Mouse (Mus musculus): ENCODE measurements at regions not wholly inside any gene's neighbourhood (a gene's known extent, or its start where the extent isn't known, plus 50 kb on each side); places are given as distances from the start of the nearest gene placed in this dataset.

- DNase-seq (ENCODE audit: low spot score in 2 of 2) = no peak
These were observed 70.6 kb downstream of the Npy start for GRCm38 (mm10) chr6:49893113-49893512.

DNA sequence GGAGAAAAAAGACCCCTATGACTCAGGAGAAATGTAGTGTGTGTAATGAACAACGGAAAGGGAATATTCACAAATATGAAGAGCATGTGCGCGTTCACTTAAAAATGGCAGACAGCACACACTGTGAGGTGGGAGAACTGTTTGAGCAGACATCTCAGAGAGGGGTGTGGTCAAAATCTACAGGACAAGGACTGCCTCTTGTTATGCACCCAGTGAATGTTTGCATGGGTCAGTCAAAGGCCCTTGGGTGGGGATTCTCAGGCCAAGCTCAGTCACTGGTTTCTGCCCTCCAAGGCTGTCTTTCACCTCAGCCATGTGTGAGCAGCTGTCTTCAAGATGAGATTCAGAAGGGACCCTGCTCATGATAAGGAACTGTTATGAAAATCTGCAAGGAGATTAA lies 76.6 kb downstream of the Npy start:
- no peak for DNase-seq (ENCODE audit: low spot score in 2 of 2)

DNA sequence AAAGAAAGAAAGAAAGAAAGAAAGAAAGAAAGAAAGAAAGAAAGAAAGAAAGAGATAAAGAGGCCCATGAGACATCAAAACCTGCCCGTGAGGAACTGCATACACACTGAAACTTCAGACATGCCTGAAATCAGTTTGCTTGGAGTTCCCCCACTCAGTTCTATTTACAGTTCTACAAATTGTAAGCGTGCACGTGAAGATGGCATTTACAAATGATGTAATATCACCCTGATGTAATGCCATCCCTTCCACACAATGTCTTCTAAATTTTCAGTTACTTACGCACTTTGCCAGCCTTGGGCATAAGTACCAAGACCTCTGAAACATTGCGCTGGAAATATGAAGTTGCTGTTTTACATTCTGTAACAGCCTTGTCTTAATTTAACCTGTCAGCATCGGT lies 79.0 kb downstream of the Npy start:
- no peak for DNase-seq (ENCODE audit: low spot score in 2 of 2)

GRCm38 (mm10) chr6:49904001-49904400 lies 81.5 kb downstream of the Npy start:
- peak in 1 of 2 experiments; percentile 6 for DNase-seq (ENCODE audit: low spot score in 2 of 2)

- DNase-seq (ENCODE audit: low spot score in 2 of 2) = no peak
These were observed 83.9 kb downstream of the Npy start for GRCm38 (mm10) chr6:49906456-49906855.

DNA sequence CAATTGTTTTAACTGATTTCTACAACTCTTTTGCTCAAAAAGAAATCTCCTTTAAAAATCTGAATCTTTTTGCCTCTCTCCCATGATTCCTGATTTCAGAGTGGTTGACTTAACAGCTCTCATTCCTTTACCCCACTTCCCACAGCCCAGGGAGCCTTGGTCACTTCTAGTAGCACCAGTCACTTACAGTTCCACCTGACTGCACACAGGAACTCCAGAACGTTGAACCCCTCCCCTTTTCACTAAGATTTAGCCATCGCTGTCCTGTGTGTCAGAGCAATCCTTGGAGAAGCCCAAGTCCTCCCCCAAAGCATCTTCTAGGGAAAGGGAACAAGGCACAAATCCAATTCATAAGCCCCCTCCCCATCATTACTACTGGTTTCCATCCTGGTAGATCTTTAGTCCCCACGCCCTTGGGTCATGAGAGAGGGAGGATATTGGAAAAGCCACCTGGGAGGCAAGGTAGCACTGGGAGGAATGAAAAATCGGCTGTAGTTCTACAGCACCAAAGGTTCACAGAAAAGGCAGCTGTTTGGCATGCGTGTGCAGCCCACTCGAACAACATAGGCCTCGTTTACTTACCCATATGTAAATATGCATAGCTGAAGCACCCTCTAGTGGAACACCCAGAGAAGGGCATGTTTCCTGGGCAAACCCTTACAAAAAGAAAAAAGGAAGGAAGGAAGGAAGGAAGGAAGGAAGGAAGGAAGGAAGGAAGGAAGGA lies 96.7 kb downstream of the Npy start:
- peak in 1 of 2 experiments; percentile 20 for DNase-seq (ENCODE audit: low spot score in 2 of 2)

DNA sequence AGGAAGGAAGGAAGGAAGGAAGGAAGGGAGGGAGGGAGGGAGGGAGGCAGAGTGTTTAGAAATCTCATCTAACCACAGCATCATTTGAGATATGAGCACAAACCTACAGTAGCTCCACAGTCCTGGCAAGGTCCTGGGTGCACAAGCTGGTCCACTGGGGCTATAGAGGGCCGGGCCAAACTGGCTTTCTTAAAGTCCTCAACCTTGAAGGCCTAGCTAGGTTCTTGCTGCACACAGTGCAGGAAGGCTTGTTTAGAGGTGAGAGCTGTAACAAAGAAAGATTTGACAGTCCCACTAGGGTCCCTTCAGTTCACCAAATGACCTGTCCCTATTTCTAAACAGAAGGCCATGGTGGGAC lies 97.3 kb downstream of the Npy start:
- no peak for DNase-seq (ENCODE audit: low spot score in 2 of 2)

- no peak for DNase-seq (ENCODE audit: low spot score in 2 of 2)
These were observed 101.8 kb downstream of the Npy start for GRCm38 (mm10) chr6:49924296-49924695.

DNA sequence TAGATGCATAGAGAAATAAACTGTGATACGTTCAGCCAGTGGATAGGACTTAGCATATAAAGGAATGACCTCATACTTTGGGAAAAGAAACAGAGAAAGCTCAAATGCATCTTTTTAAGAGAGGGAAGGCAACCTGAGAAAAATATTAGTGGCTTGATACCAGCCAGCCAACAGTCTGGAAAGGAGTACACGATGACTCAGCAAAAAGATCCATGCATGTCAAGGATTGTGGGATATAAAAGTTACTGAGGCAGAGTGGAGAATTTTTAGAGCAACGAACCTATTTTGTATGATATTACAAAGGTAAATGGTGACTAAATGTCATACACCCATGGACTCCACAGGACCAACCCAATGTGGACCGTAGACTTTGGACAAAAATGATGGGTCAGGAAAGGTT lies 105.6 kb downstream of the Npy start:
- DNase-seq (ENCODE audit: low spot score in 2 of 2) = no peak

DNA sequence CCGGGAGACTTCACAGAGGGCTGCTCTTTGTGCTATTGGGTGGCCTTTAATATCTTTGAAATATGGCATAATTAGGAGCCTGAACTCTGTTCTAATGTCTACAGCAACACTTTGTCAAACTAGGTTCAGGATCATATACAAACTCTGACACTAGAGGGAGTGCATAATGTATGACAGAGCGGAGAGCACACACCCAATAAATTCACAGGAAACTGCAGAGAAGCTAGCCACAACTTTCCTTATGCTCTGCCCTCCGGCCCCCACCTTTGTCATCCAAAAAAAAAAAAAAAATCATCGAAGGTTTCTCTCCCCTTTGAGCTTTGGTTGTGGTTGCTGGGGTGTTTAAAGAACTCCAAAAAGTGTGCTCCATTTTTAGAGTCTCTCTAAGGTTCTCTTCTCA lies 107.6 kb downstream of the Npy start:
- DNase-seq (ENCODE audit: low spot score in 2 of 2) = no peak

DNA sequence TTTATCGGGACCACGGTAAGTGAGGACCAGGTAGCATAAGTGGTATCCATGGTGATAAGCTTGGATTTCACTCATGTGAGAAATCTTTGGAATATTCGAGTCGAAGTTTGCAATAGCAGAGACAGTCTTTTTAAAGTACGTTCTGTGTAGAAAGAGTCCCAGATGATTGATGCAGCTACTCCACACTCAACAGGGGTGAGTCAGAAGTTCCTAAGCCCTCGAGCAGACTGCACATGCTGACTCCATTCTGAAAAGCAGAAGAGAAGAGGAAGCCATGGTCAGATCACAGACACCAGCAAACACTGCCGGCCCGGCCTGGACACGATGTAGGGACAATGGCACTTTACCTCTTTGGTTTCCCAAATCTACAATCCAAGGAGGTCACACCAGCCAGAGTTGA lies 120.6 kb downstream of the Npy start:
- DNase-seq (ENCODE audit: low spot score in 2 of 2) = no peak

DNA sequence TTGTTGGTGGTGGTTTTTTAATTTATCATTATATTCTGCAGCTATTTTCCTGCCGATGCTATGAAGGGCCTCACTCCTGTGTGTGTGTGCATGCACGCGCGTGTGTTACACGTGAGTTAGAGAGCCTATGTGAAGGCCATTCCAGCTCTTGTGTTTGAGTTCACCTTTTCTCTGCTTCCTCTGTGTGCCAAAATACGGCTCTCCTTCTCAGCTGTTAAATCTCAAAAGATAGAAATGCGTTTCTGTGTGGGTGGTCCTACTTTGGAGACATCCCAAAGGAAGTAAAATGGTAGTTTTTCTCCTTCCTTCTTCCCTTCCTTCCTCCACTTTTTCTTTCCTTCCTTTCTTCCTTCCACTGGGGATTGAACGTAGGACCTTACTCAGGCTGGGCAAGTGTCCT lies 136.4 kb downstream of the Npy start:
- DNase-seq (ENCODE audit: low spot score in 2 of 2) = no peak

DNA sequence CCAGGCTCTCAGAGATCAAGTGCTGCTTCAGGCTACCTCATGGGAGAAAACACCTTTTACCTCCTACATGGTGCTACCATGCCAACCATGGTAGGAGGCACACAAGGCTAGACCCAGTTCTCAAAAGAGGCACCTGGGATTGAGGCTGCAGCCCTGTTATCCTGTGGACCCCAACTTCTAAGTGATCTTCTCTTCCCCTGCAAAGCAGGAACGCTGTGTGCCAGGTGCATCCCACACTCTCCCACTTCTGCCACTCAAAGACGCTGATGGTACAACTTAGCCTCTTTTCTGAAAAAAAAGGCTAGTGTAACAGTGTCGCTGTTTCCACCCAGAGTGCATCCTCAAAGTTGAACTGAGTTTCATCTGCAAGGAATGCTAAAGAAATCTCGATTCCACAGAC lies 138.7 kb downstream of the Npy start:
- DNase-seq (ENCODE audit: low spot score in 2 of 2) = no peak

GRCm38 (mm10) chr6:49965944-49966545 lies 143.5 kb downstream of the Npy start:
- DNase-seq (ENCODE audit: low spot score in 2 of 2) = no peak

DNA sequence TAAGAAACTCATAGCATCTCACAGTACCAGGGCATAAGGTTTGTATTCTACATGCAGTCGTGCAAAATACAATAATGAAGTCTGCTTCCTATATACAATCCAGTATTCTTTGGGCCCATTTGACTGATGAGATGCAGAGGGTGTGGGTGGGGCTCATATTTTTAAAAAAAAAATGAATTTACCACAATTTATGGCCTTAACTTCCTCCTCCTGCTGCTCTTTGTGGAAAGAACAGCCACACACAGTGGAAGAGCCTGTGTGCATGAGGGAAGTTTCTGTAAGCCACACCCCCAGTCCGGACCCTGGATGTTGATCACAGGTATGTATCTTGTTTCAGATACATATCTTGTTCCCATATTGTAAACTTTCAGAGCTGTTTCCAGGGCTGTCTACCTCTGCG lies 143.5 kb upstream of the Mpp6 start:
- DNase-seq (ENCODE audit: low spot score in 2 of 2) = no peak

GRCm38 (mm10) chr6:49973258-49973865 lies 136.7 kb upstream of the Mpp6 start:
- no peak for DNase-seq (ENCODE audit: low spot score in 2 of 2)

DNA sequence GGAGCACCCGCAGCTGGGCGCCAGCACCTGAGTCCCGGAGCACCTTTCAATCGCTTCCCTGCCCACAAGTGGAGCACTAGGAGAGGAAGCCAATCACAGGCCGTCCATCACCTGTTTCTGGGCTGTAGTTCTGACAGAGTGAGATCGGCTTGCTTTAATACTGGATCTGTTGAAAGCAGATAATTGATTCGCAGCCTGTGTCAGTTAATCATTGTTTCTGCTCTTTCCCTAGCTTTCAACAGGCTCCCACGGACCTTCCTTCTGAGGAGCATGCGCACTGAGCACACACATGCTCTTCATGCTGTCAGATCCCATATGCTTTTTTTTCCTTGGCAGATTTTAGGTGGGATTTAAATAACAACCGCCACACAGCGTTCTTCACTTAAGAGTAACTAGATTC lies 132.3 kb upstream of the Mpp6 start:
- no peak for DNase-seq (ENCODE audit: low spot score in 2 of 2)

DNA sequence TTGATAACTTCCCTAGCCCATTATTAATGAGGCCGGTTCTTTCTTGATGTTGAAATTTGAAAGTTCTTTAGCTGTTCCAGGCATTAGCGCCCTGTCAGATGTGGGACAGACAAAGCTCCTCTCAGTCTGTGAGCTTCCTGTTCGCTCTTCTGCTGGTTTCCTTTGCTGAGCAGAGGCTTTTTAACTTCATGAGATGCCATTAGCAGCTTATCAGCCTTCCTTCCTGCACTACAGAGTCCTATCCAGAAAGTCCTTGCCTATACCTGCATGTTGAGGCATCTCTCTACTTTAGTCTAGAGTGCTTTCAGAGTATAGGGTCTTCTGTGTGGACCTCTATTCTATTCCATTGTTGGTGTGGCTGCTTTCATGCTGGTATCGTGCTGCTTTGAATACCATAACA lies 126.3 kb upstream of the Mpp6 start:
- no peak for DNase-seq (ENCODE audit: low spot score in 2 of 2)

DNA sequence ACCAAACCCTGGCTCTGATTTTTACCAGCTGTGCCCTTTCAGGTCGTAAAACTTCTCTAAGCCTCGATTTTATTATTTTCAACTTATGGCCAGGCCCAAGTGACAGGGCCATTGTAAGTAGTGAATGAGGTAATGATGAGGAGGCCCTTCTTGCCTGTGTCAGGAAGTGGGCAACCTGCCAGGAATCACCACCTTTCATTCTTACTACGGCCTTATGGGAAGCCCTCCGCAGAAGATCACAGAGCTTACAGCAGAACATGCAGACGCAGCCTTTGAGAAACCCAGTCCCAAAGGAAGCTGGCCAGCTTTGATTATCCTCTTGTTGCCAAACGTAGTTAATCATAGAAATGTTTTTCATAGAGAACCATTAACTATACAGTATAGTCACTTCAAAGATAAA lies 124.9 kb upstream of the Mpp6 start:
- DNase-seq (ENCODE audit: low spot score in 2 of 2) = no peak

DNA sequence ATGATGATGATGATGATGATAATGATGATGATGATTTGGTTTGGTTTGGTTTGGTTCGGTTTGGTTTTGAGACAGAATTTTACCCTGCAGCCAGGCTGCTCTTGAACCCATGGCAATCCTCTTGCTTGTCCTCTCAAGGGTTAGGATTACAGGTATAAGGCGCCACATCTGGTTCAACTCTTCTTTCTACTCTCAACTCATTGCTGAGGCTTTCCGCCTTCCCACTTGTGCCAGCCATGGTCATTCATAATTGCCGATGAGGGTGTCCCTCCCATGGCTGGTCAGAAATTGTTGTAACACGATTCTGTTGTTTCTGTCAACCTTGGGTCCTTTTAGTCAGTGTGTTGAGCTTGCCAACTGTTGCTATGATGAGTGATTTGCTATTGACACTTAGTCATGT lies 122.9 kb upstream of the Mpp6 start:
- DNase-seq (ENCODE audit: low spot score in 2 of 2) = no peak

DNA sequence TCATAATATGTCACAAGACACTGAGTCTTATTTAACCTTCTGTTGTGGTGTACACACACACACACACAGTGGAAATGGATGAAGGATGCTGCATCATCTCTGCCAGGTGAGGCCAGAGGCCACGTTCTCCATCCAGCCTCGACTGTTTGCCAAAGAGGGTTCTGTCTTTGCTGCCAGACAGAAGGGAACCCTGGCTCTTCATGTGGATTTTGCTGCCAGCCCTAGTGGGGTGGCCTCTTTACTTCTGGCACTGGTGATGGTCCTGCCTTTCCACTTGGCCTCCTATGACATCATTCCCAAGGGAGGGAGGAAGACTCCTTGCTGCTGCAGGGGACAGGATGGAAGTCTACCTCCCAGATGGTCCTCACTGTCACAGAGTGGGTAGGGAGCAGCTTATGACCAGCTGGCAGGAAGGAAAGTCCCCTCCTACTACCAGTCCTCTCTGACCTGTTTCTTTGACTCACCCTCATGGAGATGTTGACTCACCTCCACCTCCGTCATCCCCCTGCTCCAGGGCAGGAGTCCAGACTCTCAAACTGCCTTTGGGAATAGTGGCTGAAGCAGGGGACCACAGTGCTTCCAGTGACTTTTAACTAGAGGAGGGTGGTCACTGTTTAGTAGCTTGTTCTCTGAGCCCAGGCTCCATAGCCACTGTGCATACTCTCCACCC lies 122.4 kb upstream of the Mpp6 start:
- no peak for DNase-seq (ENCODE audit: low spot score in 2 of 2)

- no peak for DNase-seq (ENCODE audit: low spot score in 2 of 2)
These were observed 120.2 kb upstream of the Mpp6 start for GRCm38 (mm10) chr6:49989585-49990521.

Measured in frontal cortex, postnatal 14 days (tissue).